Mouse (Mus musculus): ENCODE results near the gene Sort1. TPM values are rescaled to one million over a fixed set of nuclear protein-coding genes. Genes with fewer than 3 reads are reported as not detected.

The Sort1 gene
- total RNA-seq, 1 experiment: 21.2 TPM

- Histone ChIP-seq H3K27ac (ENCODE audit: insufficient read depth, low read depth, low read length, poor library complexity, severe bottlenecking) (no peak overlapping the region), H3K9ac (ENCODE audit: insufficient read depth, low read depth, low read length, poor library complexity, severe bottlenecking) (no peak overlapping the region), H3K36me3 (ENCODE audit: control insufficient read depth, insufficient read depth, low read length, poor library complexity, severe bottlenecking) (no peaks in the 10 kb centered on the region; the same call in 1 of the 2 replicates), H3K9me3 (ENCODE audit: control insufficient read depth, insufficient read depth, low read depth, low read length) (no peaks in the 10 kb centered on the region), H3K4me1 (ENCODE audit: control insufficient read depth in 2 of 2, insufficient read depth in 2 of 2, low read length in 2 of 2, poor library complexity in 1 of 2) (peaks cover 0 to 15% of the 10 kb centered on the region in 2 experiments; a peak in 2 of 4 replicates), H3K4me3 (ENCODE audit: insufficient read depth in 1 of 2, low read depth in 1 of 2, low read length in 2 of 2, poor library complexity in 1 of 2, severe bottlenecking in 1 of 2) (peak overlapping the region in 1 of 2 experiments; percentile 6; a peak in 1 of 4 replicates)
- no peak for DNase-seq (ENCODE audit: low read depth, low spot score)
- in situ Hi-C loops (cut with MboI; ENCODE audit: low sequenced_read_pairs in 2 of 2, unreplicated experiment in 2 of 2): loop anchor here in 1 of 2 experiments (10.0 kb wide), 1 partner anchor 168 kb away; the partner anchor contains the start of gene Taf13
- TF ChIP-seq HCFC1 (IDR thresholded peaks at IDR 0.05; ENCODE audit: borderline replicate concordance, insufficient read depth, low read length) (no peak), CHD2 (IDR thresholded peaks at IDR 0.05; ENCODE audit: low read depth, low read length) (no peak), ZC3H11A (IDR thresholded peaks at IDR 0.05; ENCODE audit: borderline replicate concordance, low read depth, low read length) (no peak), ZNF384 (IDR thresholded peaks at IDR 0.05; ENCODE audit: low read depth, low read length) (no peak), MAFK (IDR thresholded peaks at IDR 0.05; ENCODE audit: insufficient read depth, low read depth, low read length) (no peak)
Measured at GRCm38 (mm10) chr3:108406306-108406885, 122.5 kb downstream of the Sort1 start.

DNA sequence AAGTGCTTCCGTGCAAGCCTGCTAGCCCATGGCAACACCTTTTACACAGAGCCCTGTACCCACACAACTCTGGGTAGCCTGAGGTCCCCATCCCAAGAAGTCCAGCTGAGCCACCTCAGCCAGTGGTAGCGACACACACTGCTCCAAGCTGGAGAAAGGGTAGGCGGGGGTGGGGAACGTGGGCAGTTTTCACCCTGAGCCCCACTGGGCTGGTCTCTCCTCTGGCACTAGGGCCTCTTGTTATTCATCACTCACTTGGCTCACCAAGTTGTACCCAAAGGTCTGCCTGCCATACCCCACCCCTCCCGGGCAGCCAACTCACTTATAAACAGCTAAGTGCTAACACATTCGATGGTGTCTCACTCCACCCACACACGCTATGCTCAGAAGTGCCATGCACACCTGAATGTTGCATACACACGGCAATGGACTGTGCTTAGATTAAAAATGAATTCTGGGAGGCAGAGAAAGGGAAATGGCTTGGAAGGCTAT is 124.7 kb downstream of the Sort1 start:
- H3K36me3 ChIP-seq (ENCODE audit: control insufficient read depth, insufficient read depth, low read length, poor library complexity, severe bottlenecking): peaks cover 2% of the 10 kb centered on the region; the same call in 1 of the 2 replicates
- H3K9me3 ChIP-seq (ENCODE audit: control insufficient read depth, insufficient read depth, low read depth, low read length): no peaks in the 10 kb centered on the region
- peaks cover 0 to 17% of the 10 kb centered on the region in 2 experiments; a peak in 2 of 4 replicates for H3K4me1 ChIP-seq (ENCODE audit: control insufficient read depth in 2 of 2, insufficient read depth in 2 of 2, low read length in 2 of 2, poor library complexity in 1 of 2)
- DNase-seq (ENCODE audit: low read depth, low spot score): no peak
- in situ Hi-C loops (cut with MboI; ENCODE audit: low sequenced_read_pairs in 2 of 2, unreplicated experiment in 2 of 2): loop anchor here in 1 of 2 experiments (10.0 kb wide), 1 partner anchor 166 kb away; the partner anchor contains the start of gene Taf13
- H3K9ac ChIP-seq (ENCODE audit: insufficient read depth, low read depth, low read length, poor library complexity, severe bottlenecking): no peak overlapping the region
- H3K27ac ChIP-seq (ENCODE audit: insufficient read depth, low read depth, low read length, poor library complexity, severe bottlenecking): no peak overlapping the region
- no peak overlapping the region for H3K4me3 ChIP-seq (ENCODE audit: insufficient read depth in 1 of 2, low read depth in 1 of 2, low read length in 2 of 2, poor library complexity in 1 of 2, severe bottlenecking in 1 of 2)
- TF ChIP-seq ZC3H11A (IDR thresholded peaks at IDR 0.05; ENCODE audit: borderline replicate concordance, low read depth, low read length): no peak
- TF ChIP-seq ZNF384 (IDR thresholded peaks at IDR 0.05; ENCODE audit: low read depth, low read length): no peak
- TF ChIP-seq CHD2 (IDR thresholded peaks at IDR 0.05; ENCODE audit: low read depth, low read length): no peak

DNA sequence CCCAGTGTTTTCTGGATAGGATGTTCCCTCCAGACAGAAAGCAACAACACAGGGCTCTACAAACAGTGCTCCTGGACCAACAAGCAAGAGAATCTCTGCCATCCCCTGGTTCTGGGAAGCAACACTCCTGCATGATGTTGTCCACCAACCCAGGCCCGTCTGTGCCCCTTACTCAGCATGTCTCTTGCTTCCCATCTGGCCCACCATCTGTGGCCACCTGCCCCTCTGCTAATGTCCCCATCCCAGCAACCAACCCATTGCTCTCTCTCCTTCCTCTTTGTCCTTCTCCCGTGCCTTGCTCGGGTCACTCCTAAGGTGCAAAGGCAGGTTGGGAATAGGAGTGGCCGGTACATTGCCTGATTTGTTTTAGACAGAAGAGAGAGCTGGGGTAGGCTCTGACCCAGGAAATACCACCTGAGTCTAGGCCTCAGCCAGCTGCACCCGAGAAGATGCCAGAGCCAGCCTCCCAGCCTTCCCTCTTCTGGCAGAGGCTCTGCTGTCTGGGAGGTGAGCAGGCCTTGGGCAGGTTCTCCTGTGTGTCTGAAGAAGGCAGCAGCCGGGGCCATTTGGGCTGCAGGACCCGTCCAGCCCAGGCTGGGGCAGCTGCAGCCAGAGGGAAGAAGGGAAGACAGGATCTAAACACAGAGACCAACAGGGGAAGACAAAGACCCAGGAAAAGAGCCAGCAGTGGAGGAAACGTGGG is 125.9 kb downstream of the Sort1 start:
- H3K36me3 ChIP-seq (ENCODE audit: control insufficient read depth, insufficient read depth, low read length, poor library complexity, severe bottlenecking): peaks cover 4% of the 10 kb centered on the region; the same call in 1 of the 2 replicates
- no peaks in the 10 kb centered on the region for H3K9me3 ChIP-seq (ENCODE audit: control insufficient read depth, insufficient read depth, low read depth, low read length)
- H3K4me3 ChIP-seq (ENCODE audit: insufficient read depth in 1 of 2, low read depth in 1 of 2, low read length in 2 of 2, poor library complexity in 1 of 2, severe bottlenecking in 1 of 2): no peak overlapping the region
- TF ChIP-seq CHD2 (IDR thresholded peaks at IDR 0.05; ENCODE audit: low read depth, low read length) (no peak), ZC3H11A (IDR thresholded peaks at IDR 0.05; ENCODE audit: borderline replicate concordance, low read depth, low read length) (no peak), HCFC1 (IDR thresholded peaks at IDR 0.05; ENCODE audit: borderline replicate concordance, insufficient read depth, low read length) (no peak), ZNF384 (IDR thresholded peaks at IDR 0.05; ENCODE audit: low read depth, low read length) (no peak), MAFK (IDR thresholded peaks at IDR 0.05; ENCODE audit: insufficient read depth, low read depth, low read length) (no peak)
- in situ Hi-C loops (cut with MboI; ENCODE audit: low sequenced_read_pairs in 2 of 2, unreplicated experiment in 2 of 2): loop anchor here in 1 of 2 experiments (10.0 kb wide), 1 partner anchor 165 kb away; the partner anchor contains the start of gene Taf13
- peaks cover 0 to 17% of the 10 kb centered on the region in 2 experiments; a peak in 2 of 4 replicates for H3K4me1 ChIP-seq (ENCODE audit: control insufficient read depth in 2 of 2, insufficient read depth in 2 of 2, low read length in 2 of 2, poor library complexity in 1 of 2)
- DNase-seq (ENCODE audit: low read depth, low spot score): no peak
- no peak overlapping the region for H3K27ac ChIP-seq (ENCODE audit: insufficient read depth, low read depth, low read length, poor library complexity, severe bottlenecking)
- no peak overlapping the region for H3K9ac ChIP-seq (ENCODE audit: insufficient read depth, low read depth, low read length, poor library complexity, severe bottlenecking)

DNA sequence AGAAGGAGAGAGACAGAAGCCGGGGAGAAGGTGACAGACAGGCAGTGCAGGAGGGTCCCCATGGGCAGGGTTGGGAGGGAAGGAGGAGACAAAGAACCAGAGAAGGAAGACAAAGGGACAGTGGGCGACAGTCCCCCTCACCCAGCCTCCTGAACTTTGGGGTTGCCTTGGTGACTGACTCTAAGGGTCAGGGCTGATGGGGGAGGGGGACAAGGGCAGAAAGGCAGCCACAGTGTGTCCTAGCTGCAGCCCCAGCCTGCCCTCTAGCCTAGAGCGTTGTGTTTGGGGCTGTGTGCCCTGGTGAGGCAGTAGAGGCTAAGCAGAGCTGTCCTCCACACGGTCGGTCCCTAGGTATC is 126.5 kb downstream of the Sort1 start:
- Histone ChIP-seq H3K36me3 (ENCODE audit: control insufficient read depth, insufficient read depth, low read length, poor library complexity, severe bottlenecking) (peaks cover 4% of the 10 kb centered on the region; the same call in 1 of the 2 replicates), H3K4me3 (ENCODE audit: insufficient read depth in 1 of 2, low read depth in 1 of 2, low read length in 2 of 2, poor library complexity in 1 of 2, severe bottlenecking in 1 of 2) (no peak overlapping the region), H3K9me3 (ENCODE audit: control insufficient read depth, insufficient read depth, low read depth, low read length) (no peaks in the 10 kb centered on the region), H3K4me1 (ENCODE audit: control insufficient read depth in 2 of 2, insufficient read depth in 2 of 2, low read length in 2 of 2, poor library complexity in 1 of 2) (peaks cover 0 to 20% of the 10 kb centered on the region in 2 experiments; a peak in 2 of 4 replicates), H3K27ac (ENCODE audit: insufficient read depth, low read depth, low read length, poor library complexity, severe bottlenecking) (no peak overlapping the region), H3K9ac (ENCODE audit: insufficient read depth, low read depth, low read length, poor library complexity, severe bottlenecking) (no peak overlapping the region)
- in situ Hi-C loops (cut with MboI; ENCODE audit: low sequenced_read_pairs in 2 of 2, unreplicated experiment in 2 of 2): no loop called here
- TF ChIP-seq MAFK (IDR thresholded peaks at IDR 0.05; ENCODE audit: insufficient read depth, low read depth, low read length): no peak
- TF ChIP-seq CHD2 (IDR thresholded peaks at IDR 0.05; ENCODE audit: low read depth, low read length): no peak
- no peak for TF ChIP-seq HCFC1 (IDR thresholded peaks at IDR 0.05; ENCODE audit: borderline replicate concordance, insufficient read depth, low read length)
- TF ChIP-seq ZNF384 (IDR thresholded peaks at IDR 0.05; ENCODE audit: low read depth, low read length): no peak
- no peak for DNase-seq (ENCODE audit: low read depth, low spot score)

Other genes with a start within 250 kb of the Sort1 start
- gene Gstm4, start 239.2 kb upstream of the Sort1 start, total RNA-seq (2012; rRNA removed): 4.1 and 4.3 TPM in 2 replicates
- 58.1 and 75.8 TPM in 2 replicates for gene Ampd2, start 197.4 kb upstream of the Sort1 start, total RNA-seq (2012; rRNA removed)
- gene Gnat2, start 191.3 kb upstream of the Sort1 start, total RNA-seq (2012; rRNA removed): 9.2 and 9.9 TPM in 2 replicates
- 55.4 and 84.3 TPM in 2 replicates for gene Gnai3, start 137.9 kb upstream of the Sort1 start, total RNA-seq (2012; rRNA removed)
- 0.09 and 0.16 TPM in 2 replicates for gene Gpr61, start 129.2 kb upstream of the Sort1 start, total RNA-seq (2012; rRNA removed)
- 2.1 and 5.5 TPM in 2 replicates for gene Amigo1, start 97.7 kb upstream of the Sort1 start, total RNA-seq (2012; rRNA removed)
- gene Cyb561d1, start 82.9 kb upstream of the Sort1 start, total RNA-seq (2012; rRNA removed): 2.2 and 3.9 TPM in 2 replicates
- 9.1 and 9.5 TPM in 2 replicates for gene Atxn7l2, start 73.1 kb upstream of the Sort1 start, total RNA-seq (2012; rRNA removed)
- 0.62 and 1.6 TPM in 2 replicates for gene Sypl2, start 57.4 kb upstream of the Sort1 start, total RNA-seq (2012; rRNA removed)
- 172 and 248 TPM in 2 replicates for gene Psma5, start 27.2 kb upstream of the Sort1 start, total RNA-seq (2012; rRNA removed)
- not detected in 2 replicates for gene Mybphl, start 80.8 kb downstream of the Sort1 start, total RNA-seq (2012; rRNA removed)
- gene Psrc1, start 99.8 kb downstream of the Sort1 start, total RNA-seq (2012; rRNA removed): 172 and 284 TPM in 2 replicates
- 7.9 and 15.6 TPM in 2 replicates for gene Celsr2, start 131.5 kb downstream of the Sort1 start, total RNA-seq (2012; rRNA removed)
- gene Sars, start 161.1 kb downstream of the Sort1 start, total RNA-seq (2012; rRNA removed): 204 and 236 TPM in 2 replicates